Mouse (Mus musculus): ENCODE data around the gene Ap4s1. TPM values are rescaled to one million over a fixed set of nuclear protein-coding genes. Genes with fewer than 3 reads are reported as not detected.
A peak's percentile ranks its signal among the peaks of the same experiment; 100 is the strongest.

Ap4s1 gene
- polyA plus RNA-seq, 1 experiment from 2014 or later = 30.8 TPM

- peak; percentile 79 for ATAC-seq
- H3K36me3 ChIP-seq (ENCODE audit: insufficient read depth, low read length) = no peaks in the 10 kb centered on the region; the same call in 1 of the 2 replicates
- peak; percentile 57 for DNase-seq (ENCODE audit: low spot score)
- no peak overlapping the region for H3K9ac ChIP-seq (replicated peaks; ENCODE audit: low read depth)
- H3K4me2 ChIP-seq (replicated peaks; ENCODE audit: low read depth, low read length) = no peak overlapping the region
- H3K9me3 ChIP-seq (ENCODE audit: low read length) = no peaks in the 10 kb centered on the region
- peak overlapping the region; percentile 1; the same call in 1 of the 2 replicates for H3K27ac ChIP-seq (ENCODE audit: low read length)
- H3K4me3 ChIP-seq (ENCODE audit: low read depth, low read length) = no peak overlapping the region
- no peaks in the 10 kb centered on the region for H3K27me3 ChIP-seq (replicated peaks; ENCODE audit: insufficient read depth, low read length)
- 40% methylated on average over 8 of the region's 8 CpGs for WGBS
- H3K4me1 ChIP-seq (ENCODE audit: insufficient read depth, low read depth, low read length) = no peaks in the 10 kb centered on the region
- TF ChIP-seq EP300 (IDR thresholded peaks at IDR 0.05) = no peak
- no peak; the same call in 1 of the 2 replicates for TF ChIP-seq CTCF (IDR thresholded peaks at IDR 0.05)
Measured at GRCm38 (mm10) chr12:51699623-51700393, 9.0 kb downstream of the Ap4s1 start.

GRCm38 (mm10) chr12:51701723-51702122 lies 10.9 kb downstream of the Ap4s1 start:
- Histone ChIP-seq H3K36me3 (ENCODE audit: insufficient read depth, low read length) (no peaks in the 10 kb centered on the region; the same call in 1 of the 2 replicates), H3K27me3 (replicated peaks; ENCODE audit: insufficient read depth, low read length) (no peaks in the 10 kb centered on the region), H3K4me2 (replicated peaks; ENCODE audit: low read depth, low read length) (no peak overlapping the region), H3K4me1 (ENCODE audit: insufficient read depth, low read depth, low read length) (no peaks in the 10 kb centered on the region), H3K4me3 (ENCODE audit: low read depth, low read length) (no peak overlapping the region), H3K9ac (replicated peaks; ENCODE audit: low read depth) (no peak overlapping the region), H3K9me3 (ENCODE audit: low read length) (no peaks in the 10 kb centered on the region), H3K27ac (ENCODE audit: low read length) (no peak overlapping the region)
- no peak for ATAC-seq
- no peak for DNase-seq (ENCODE audit: low spot score)
- TF ChIP-seq EP300 (IDR thresholded peaks at IDR 0.05) (no peak), CTCF (IDR thresholded peaks at IDR 0.05) (peak; percentile 45)

DNA sequence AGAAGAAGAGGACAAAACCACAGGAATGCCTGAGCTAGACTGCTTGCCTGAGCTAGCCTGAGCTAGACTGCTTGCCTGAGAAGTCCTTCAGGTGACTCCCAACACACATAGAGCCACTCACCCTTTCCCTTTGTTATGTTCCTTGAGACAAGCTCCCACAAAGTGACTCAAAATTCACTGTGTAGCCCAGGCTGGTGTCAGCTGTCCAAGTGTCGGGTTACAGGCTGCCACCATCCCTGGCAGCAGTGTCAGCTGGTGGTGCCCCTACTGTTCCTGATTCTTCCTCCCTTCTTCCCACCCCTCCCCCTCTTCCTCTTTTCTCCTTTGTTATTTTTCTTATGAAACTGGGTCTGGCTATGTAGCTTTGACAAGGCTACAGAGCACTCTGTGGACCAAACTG lies 13.0 kb downstream of the Ap4s1 start:
- Histone ChIP-seq H3K27me3 (replicated peaks; ENCODE audit: insufficient read depth, low read length) (no peaks in the 10 kb centered on the region), H3K9ac (replicated peaks; ENCODE audit: low read depth) (no peak overlapping the region), H3K36me3 (ENCODE audit: insufficient read depth, low read length) (no peaks in the 10 kb centered on the region; the same call in 1 of the 2 replicates), H3K4me2 (replicated peaks; ENCODE audit: low read depth, low read length) (no peak overlapping the region), H3K27ac (ENCODE audit: low read length) (0 out of 2 replicates have a peak overlapping the region, but pooled peaks have one; percentile 3), H3K9me3 (ENCODE audit: low read length) (no peaks in the 10 kb centered on the region), H3K4me3 (ENCODE audit: low read depth, low read length) (no peak overlapping the region), H3K4me1 (ENCODE audit: insufficient read depth, low read depth, low read length) (no peaks in the 10 kb centered on the region)
- no peak for DNase-seq (ENCODE audit: low spot score)
- no peak for ATAC-seq
- TF ChIP-seq EP300 (IDR thresholded peaks at IDR 0.05) = no peak
- WGBS = 36% methylated on average over 1 of the region's 1 CpGs

- no peak overlapping the region for H3K4me2 ChIP-seq (replicated peaks; ENCODE audit: low read depth, low read length)
- DNase-seq (ENCODE audit: low spot score) (no peak), ATAC-seq (peak; percentile 49)
- no peaks in the 10 kb centered on the region for H3K27me3 ChIP-seq (replicated peaks; ENCODE audit: insufficient read depth, low read length)
- H3K4me1 ChIP-seq (ENCODE audit: insufficient read depth, low read depth, low read length) = no peaks in the 10 kb centered on the region
- no peaks in the 10 kb centered on the region for H3K9me3 ChIP-seq (ENCODE audit: low read length)
- H3K4me3 ChIP-seq (ENCODE audit: low read depth, low read length) = no peak overlapping the region
- H3K27ac ChIP-seq (ENCODE audit: low read length) = peak overlapping the region; percentile 32; the same call in 1 of the 2 replicates
- no peak for TF ChIP-seq CTCF (IDR thresholded peaks at IDR 0.05)
- TF ChIP-seq EP300 (IDR thresholded peaks at IDR 0.05) = peak; percentile 53; the same call in 1 of the 2 replicates
- 66% methylated on average over 7 of the region's 7 CpGs for WGBS
- H3K9ac ChIP-seq (replicated peaks; ENCODE audit: low read depth) = no peak overlapping the region
- no peaks in the 10 kb centered on the region; the same call in 1 of the 2 replicates for H3K36me3 ChIP-seq (ENCODE audit: insufficient read depth, low read length)
Measured at GRCm38 (mm10) chr12:51704572-51704971, 13.7 kb downstream of the Ap4s1 start.

GRCm38 (mm10) chr12:51705778-51706177 lies 14.9 kb downstream of the Ap4s1 start:
- no peak overlapping the region for H3K4me2 ChIP-seq (replicated peaks; ENCODE audit: low read depth, low read length)
- H3K36me3 ChIP-seq (ENCODE audit: insufficient read depth, low read length) = no peaks in the 10 kb centered on the region; the same call in 1 of the 2 replicates
- DNase-seq (ENCODE audit: low spot score) (peak; percentile 59), ATAC-seq (peak; percentile 74)
- H3K4me3 ChIP-seq (ENCODE audit: low read depth, low read length) = no peak overlapping the region
- H3K27me3 ChIP-seq (replicated peaks; ENCODE audit: insufficient read depth, low read length) = no peaks in the 10 kb centered on the region
- TF ChIP-seq CTCF (IDR thresholded peaks at IDR 0.05) = 0 out of 2 replicates have a peak, but pooled peaks have one; percentile 15
- TF ChIP-seq EP300 (IDR thresholded peaks at IDR 0.05) = peak; percentile 94
- H3K4me1 ChIP-seq (ENCODE audit: insufficient read depth, low read depth, low read length) = no peaks in the 10 kb centered on the region
- no peaks in the 10 kb centered on the region for H3K9me3 ChIP-seq (ENCODE audit: low read length)
- no peak overlapping the region; the same call in 1 of the 2 replicates for H3K27ac ChIP-seq (ENCODE audit: low read length)
- no peak overlapping the region for H3K9ac ChIP-seq (replicated peaks; ENCODE audit: low read depth)
- 50% methylated on average over 12 of the region's 12 CpGs for WGBS

- no peak for DNase-seq (ENCODE audit: low spot score)
Measured at GRCm38 (mm10) chr12:51706673-51707235, 15.9 kb downstream of the Ap4s1 start.

More at GRCm38 (mm10) chr12:51706673-51707235, 15.9 kb downstream of the Ap4s1 start:
- Histone ChIP-seq H3K36me3 (ENCODE audit: insufficient read depth, low read length) (no peaks in the 10 kb centered on the region; the same call in 1 of the 2 replicates), H3K9me3 (ENCODE audit: low read length) (no peaks in the 10 kb centered on the region), H3K27me3 (replicated peaks; ENCODE audit: insufficient read depth, low read length) (no peaks in the 10 kb centered on the region), H3K4me1 (ENCODE audit: insufficient read depth, low read depth, low read length) (no peaks in the 10 kb centered on the region), H3K4me2 (replicated peaks; ENCODE audit: low read depth, low read length) (no peak overlapping the region), H3K4me3 (ENCODE audit: low read depth, low read length) (no peak overlapping the region), H3K27ac (ENCODE audit: low read length) (no peak overlapping the region), H3K9ac (replicated peaks; ENCODE audit: low read depth) (no peak overlapping the region)
- no peak for TF ChIP-seq EP300 (IDR thresholded peaks at IDR 0.05)
- no peak for TF ChIP-seq CTCF (IDR thresholded peaks at IDR 0.05)
- ATAC-seq = no peak
- 67% methylated on average over 5 of the region's 5 CpGs for WGBS

Measured in lung, postnatal 0 days (tissue).